Mouse (Mus musculus) gastrocnemius, postnatal 14 days (tissue): Measurements from ENCODE around the gene Eif3l. TPM values are rescaled to one million over a fixed set of nuclear protein-coding genes. Genes with fewer than 3 reads are reported as not detected.

Experiments used
- DNase-seq: peaks from one replicate; pipeline ENCODE4 v3.0.0; 2021; ENCODE audit warnings: mixed read lengths
- intact Hi-C: fragments of 180-260 bp; cut with DNase I; formaldehyde crosslinking; loops from one replicate; pipeline ENCODE4 v1.15.1; 2025; ENCODE audit warnings: low total_unique reads
- total RNA-seq, 2 experiments: library from RNA; stranded (reverse); gene quantifications; 2 replicates each; pipeline ENCODE4 v1.2.3; 2021

Eif3l gene
- total RNA-seq, 2 experiments from 2014 or later, result 65.8 to 69.7 TPM

- DNase-seq, result peak; percentile 93
- intact Hi-C loops, result no loop called here
Measured at GRCm38 (mm10) chr15:79140866-79141565, 66.0 kb downstream of the Eif3l start, which contains the start of the genes Polr2f and 1700088E04Rik. Gene Polr2f, plus strand, starts transcription at chr15:79141009. Gene 1700088E04Rik, minus strand, starts transcription at chr15:79141253.

GRCm38 (mm10) chr15:79141566-79141917, 66.6 kb downstream of the Eif3l start:
- intact Hi-C loops, result no loop called here
- DNase-seq, result no peak

- intact Hi-C loops, result no loop called here
- DNase-seq, result no peak
Measured at GRCm38 (mm10) chr15:79143316-79143715, 68.3 kb downstream of the Eif3l start.

Other genes with a start within 250 kb of the Eif3l start
- gene Cdc42ep1, start 232.6 kb upstream of the Eif3l start, total RNA-seq, result 10 to 100 TPM; 22.7 to 23.6 TPM
- gene Lgals2, start 219.7 kb upstream of the Eif3l start, total RNA-seq, result not detected
- gene Gga1, start 198.0 kb upstream of the Eif3l start, total RNA-seq, result 10 to 100 TPM; 28.0 to 28.2 TPM
- not detected for gene Gm49510, start 175.5 kb upstream of the Eif3l start, total RNA-seq
- gene Sh3bp1, start 175.4 kb upstream of the Eif3l start, total RNA-seq, result 1 to 10 TPM; 3.3 to 3.6 TPM
- 1 to 10 TPM; 4.8 to 6.8 TPM for gene Pdxp, start 161.3 kb upstream of the Eif3l start, total RNA-seq
- gene Lgals1, start 148.5 kb upstream of the Eif3l start, total RNA-seq, result 100 to 1,000 TPM; 398 to 459 TPM
- gene Nol12, start 140.2 kb upstream of the Eif3l start, total RNA-seq, result 10 to 100 TPM; 28.3 to 30.3 TPM
- gene Triobp, start 127.5 kb upstream of the Eif3l start, total RNA-seq, result 10 to 100 TPM; 57.9 to 80.0 TPM
- 100 to 1,000 TPM; 129 to 164 TPM for gene H1f0, start 46.7 kb upstream of the Eif3l start, total RNA-seq
- under 1 TPM in 1 of 2 experiments, not detected in 1; 0.23 TPM for gene Galr3, start 33.3 kb upstream of the Eif3l start, total RNA-seq
- 1 to 10 TPM; 5.4 to 6.1 TPM for gene Ankrd54, start 12.3 kb upstream of the Eif3l start, total RNA-seq
- 10 to 100 TPM; 14.4 to 15.8 TPM for gene Micall1, start 33.7 kb downstream of the Eif3l start, total RNA-seq
- gene Polr2f, start 65.8 kb downstream of the Eif3l start, total RNA-seq, result 10 to 100 TPM; 62.4 to 74.9 TPM
- gene 1700088E04Rik, start 66.1 kb downstream of the Eif3l start, total RNA-seq, result 1 to 10 TPM in 1 of 2 experiments, under 1 TPM in 1; 0.43 to 1.1 TPM
- gene Sox10, start 90.1 kb downstream of the Eif3l start, total RNA-seq, result 1 to 10 TPM; 2.3 to 6.5 TPM
- 10 to 100 TPM; 22.3 to 26.3 TPM for gene Pick1, start 154.0 kb downstream of the Eif3l start, total RNA-seq
- under 1 TPM; 0.29 to 0.38 TPM for gene Gm49486, start 154.2 kb downstream of the Eif3l start, total RNA-seq
- under 1 TPM; 0.12 to 0.38 TPM for gene Slc16a8, start 179.6 kb downstream of the Eif3l start, total RNA-seq
- 1 to 10 TPM in 1 of 2 experiments, under 1 TPM in 1; 0.69 to 4.0 TPM for gene Baiap2l2, start 210.4 kb downstream of the Eif3l start, total RNA-seq